Mouse (Mus musculus) ES-Bruce4 (cell line): Measurements from ENCODE around the gene Ramp2.

Source experiments
- CTCF ChIP-seq: IDR thresholded peaks from one replicate; pipeline ENCODE4 v1.8.1; 2011; ENCODE audit warnings: low read depth, low read length
- EP300 ChIP-seq: IDR thresholded peaks from 2 replicates; pipeline ENCODE4 v1.6.1; 2011; ENCODE audit warnings: low read depth, low read length; ENCODE audit not compliant: insufficient read depth
- POLR2A ChIP-seq: IDR thresholded peaks from one replicate; pipeline ENCODE4 v1.8.1; 2011; ENCODE audit warnings: low read length; ENCODE audit not compliant: insufficient read depth

DNA sequence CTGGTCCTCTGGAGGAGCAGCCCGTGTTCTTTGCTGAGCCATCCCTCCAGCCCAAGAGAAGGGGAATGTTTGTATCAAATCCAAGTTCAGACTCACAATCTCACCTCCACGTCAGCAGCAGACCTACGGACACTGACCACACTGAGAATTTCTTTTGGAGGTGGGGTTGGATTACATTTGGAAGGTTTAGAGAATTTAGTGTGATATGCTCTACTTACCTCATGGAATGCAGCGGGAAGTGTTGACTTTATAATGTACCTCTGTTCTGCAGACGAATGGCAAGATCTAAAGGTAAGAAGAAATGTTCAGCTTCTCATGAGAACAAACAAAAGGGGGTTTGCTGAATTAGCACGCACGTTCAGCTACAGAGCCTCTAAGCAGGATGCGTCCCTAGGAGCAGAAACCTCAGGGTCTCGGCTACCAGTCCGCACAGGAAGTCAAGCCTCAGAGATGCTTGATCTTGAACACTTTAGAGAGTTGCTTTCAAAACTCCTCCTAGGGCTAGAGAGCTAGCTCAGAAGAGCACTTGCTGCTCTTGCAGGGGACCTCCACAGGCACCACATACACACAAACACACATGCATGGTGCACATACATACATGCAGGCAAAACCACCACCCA, 27.3 kb upstream of the Ramp2 start:
- TF ChIP-seq CTCF (no peak), POLR2A (no peak), EP300 (no peak)
